Comparison of ENCODE assay signal across 26 mouse cellular contexts in the genomic region with DNA sequence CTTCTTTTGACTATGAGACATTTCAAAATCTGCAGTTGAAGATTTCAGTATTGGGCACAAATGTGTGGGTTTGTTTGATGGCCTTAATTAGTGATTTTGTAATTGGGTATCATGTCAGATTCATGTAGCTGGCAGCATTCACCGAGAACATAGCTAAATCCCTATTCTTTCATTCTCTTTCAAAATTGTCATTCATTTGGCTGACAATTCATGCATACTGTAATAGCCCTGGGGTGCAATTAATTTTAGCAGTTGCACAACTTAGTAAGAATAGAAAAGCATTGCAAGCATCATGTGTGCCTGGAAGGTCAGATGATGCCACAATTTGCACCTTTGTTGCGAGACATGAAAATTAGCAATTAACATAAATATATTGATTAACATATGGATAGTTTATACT.
A peak's percentile ranks its signal among the peaks of the same experiment; 100 is the strongest.
DNase-seq lines count a peak whose midpoint lies in the region; ATAC-seq and TF ChIP-seq lines count a peak whose summit lies in the region.
"Had no signal": no experiment of that assay in that cellular context is flagged by ENCODE, and none has a peak within 500 bp of the region (broad histone marks: within the 10 kb centered on the region; RNA-seq: fewer than 3 reads in every experiment).

No protein-coding gene starts in this region.

- peak; percentile 57 for DNase-seq in hindbrain, postnatal 0 days (ENCODE audit: low spot score)
- DNase-seq in brain, embryonic 14.5 days (ENCODE audit: low read depth) = peak; percentile 93
- peak; percentile 88 for DNase-seq in forebrain, embryonic 14.5 days (ENCODE audit: low spot score)
- peak; percentile 6 for DNase-seq in retina, adult 2 months (ENCODE audit: low read depth, low spot score)
- DNase-seq in thymus, adult 18-20 months = no peak
- DNase-seq in right cerebral cortex, adult 2 months (ENCODE audit: low spot score in 2 of 2) = no peak
- DNase-seq in ovary, postnatal 14 days (ENCODE audit: low spot score) = no peak
- DNase-seq: adrenal gland, adult 2 months; adrenal gland, postnatal 36 days; cerebellum, postnatal 25 days; heart, postnatal 14 days; kidney, adult 11 months; kidney, postnatal 14 days; liver; lung, adult 2 months; lung, postnatal 10 days; right cerebral cortex, postnatal 25 days; spleen, adult 18-20 months; thymus, postnatal 4 days had no signal

- H3K27me3 ChIP-seq in hindbrain, postnatal 0 days (ENCODE audit: insufficient read depth, low read length) = no peaks in the 10 kb centered on the region
- no peaks in the 10 kb centered on the region for H3K27me3 ChIP-seq in hindbrain, embryonic 16.5 days (replicated peaks; ENCODE audit: control insufficient read depth, insufficient read depth, low read length)
- no peaks in the 10 kb centered on the region for H3K27me3 ChIP-seq in forebrain, embryonic 14.5 days (replicated peaks; ENCODE audit: control insufficient read depth, insufficient read depth, low read length)
- H3K27me3 ChIP-seq: embryonic facial prominence, embryonic 15.5 days; neural tube, embryonic 15.5 days had no signal

- no peak overlapping the region for H3K4me2 ChIP-seq in hindbrain, postnatal 0 days (ENCODE audit: low read depth, low read length)
- no peak overlapping the region for H3K4me2 ChIP-seq in hindbrain, embryonic 16.5 days (ENCODE audit: low read length)
- H3K4me2 ChIP-seq in forebrain, embryonic 14.5 days (ENCODE audit: low read length) = no peak overlapping the region
- H3K4me2 ChIP-seq: embryonic facial prominence, embryonic 15.5 days; neural tube, embryonic 15.5 days had no signal

- no peak for ATAC-seq in hindbrain, postnatal 0 days
- ATAC-seq in hindbrain, embryonic 16.5 days = no peak
- ATAC-seq in forebrain, embryonic 14.5 days = peak; percentile 88
- ATAC-seq: CD4-positive, CD25-positive, alpha-beta regulatory T cell, adult 4 months had no signal

- H3K4me3 ChIP-seq in hindbrain, postnatal 0 days (ENCODE audit: low read length) = no peak overlapping the region
- H3K4me3 ChIP-seq in hindbrain, embryonic 16.5 days (ENCODE audit: low read length) = no peak overlapping the region
- no peak overlapping the region for H3K4me3 ChIP-seq in forebrain, embryonic 14.5 days (ENCODE audit: low read depth, low read length)
- H3K4me3 ChIP-seq: embryonic facial prominence, embryonic 10.5 days; embryonic facial prominence, embryonic 15.5 days; hindbrain, embryonic 10.5 days; neural tube, embryonic 15.5 days had no signal

- no peak overlapping the region for H3K27ac ChIP-seq in hindbrain, postnatal 0 days
- H3K27ac ChIP-seq in hindbrain, embryonic 16.5 days (ENCODE audit: low read depth, low read length) = no peak overlapping the region
- no peak overlapping the region for H3K27ac ChIP-seq in forebrain, embryonic 14.5 days (ENCODE audit: low read depth, low read length)
- H3K27ac ChIP-seq: embryonic facial prominence, embryonic 10.5 days; embryonic facial prominence, embryonic 15.5 days; hindbrain, embryonic 10.5 days; liver, embryonic 14.5 days; neural tube, embryonic 15.5 days had no signal

- no peaks in the 10 kb centered on the region for H3K4me1 ChIP-seq in hindbrain, postnatal 0 days (ENCODE audit: insufficient read depth, low read length)
- H3K4me1 ChIP-seq in hindbrain, embryonic 16.5 days (ENCODE audit: control insufficient read depth, insufficient read depth, low read depth, low read length) = no peaks in the 10 kb centered on the region
- H3K4me1 ChIP-seq in forebrain, embryonic 14.5 days (ENCODE audit: control insufficient read depth, insufficient read depth, low read length) = no peaks in the 10 kb centered on the region
- H3K4me1 ChIP-seq: embryonic facial prominence, embryonic 10.5 days; embryonic facial prominence, embryonic 15.5 days; hindbrain, embryonic 10.5 days; neural tube, embryonic 15.5 days had no signal

- no peaks in the 10 kb centered on the region for H3K9me3 ChIP-seq in hindbrain, postnatal 0 days (ENCODE audit: low read length)
- no peaks in the 10 kb centered on the region for H3K9me3 ChIP-seq in hindbrain, embryonic 16.5 days (ENCODE audit: control insufficient read depth, low read length)
- no peaks in the 10 kb centered on the region for H3K9me3 ChIP-seq in forebrain, embryonic 14.5 days (replicated peaks; ENCODE audit: control insufficient read depth, low read length)
- H3K9me3 ChIP-seq: embryonic facial prominence, embryonic 10.5 days; embryonic facial prominence, embryonic 15.5 days; hindbrain, embryonic 10.5 days; neural tube, embryonic 15.5 days had no signal

- H3K36me3 ChIP-seq in hindbrain, postnatal 0 days (ENCODE audit: insufficient read depth, low read length) = no peaks in the 10 kb centered on the region
- no peaks in the 10 kb centered on the region for H3K36me3 ChIP-seq in hindbrain, embryonic 16.5 days (ENCODE audit: control insufficient read depth, insufficient read depth, low read length)
- H3K36me3 ChIP-seq in forebrain, embryonic 14.5 days (ENCODE audit: control insufficient read depth, insufficient read depth, low read length) = no peaks in the 10 kb centered on the region
- H3K36me3 ChIP-seq: embryonic facial prominence, embryonic 10.5 days; embryonic facial prominence, embryonic 15.5 days; hindbrain, embryonic 10.5 days; neural tube, embryonic 15.5 days had no signal

- no peak overlapping the region for H3K9ac ChIP-seq in hindbrain, postnatal 0 days (replicated peaks; ENCODE audit: low read length)
- no peak overlapping the region for H3K9ac ChIP-seq in hindbrain, embryonic 16.5 days (ENCODE audit: low read depth, low read length)
- H3K9ac ChIP-seq in forebrain, embryonic 14.5 days (ENCODE audit: low read length) = no peak overlapping the region
- H3K9ac ChIP-seq: embryonic facial prominence, embryonic 15.5 days; liver, embryonic 14.5 days; neural tube, embryonic 15.5 days had no signal

- WGBS in hindbrain, postnatal 0 days = 41% methylated on average over 2 of the region's 2 CpGs
- 42% methylated on average over 2 of the region's 2 CpGs for WGBS in hindbrain, embryonic 16.5 days
- 16% methylated on average over 2 of the region's 2 CpGs for WGBS in forebrain, embryonic 14.5 days

- TF ChIP-seq CTCF in hindbrain, postnatal 0 days (IDR thresholded peaks at IDR 0.05; ENCODE audit: low read depth) = no peak
- TF ChIP-seq CTCF in brain, embryonic 14.5 days (IDR thresholded peaks at IDR 0.05; ENCODE audit: borderline replicate concordance, extremely low read depth, insufficient read depth, insufficient read length) = no peak

- no peak for TF ChIP-seq POLR2A in brain, embryonic 14.5 days (IDR thresholded peaks at IDR 0.05; ENCODE audit: borderline replicate concordance, extremely low read depth, insufficient read depth, insufficient read length, poor library complexity, severe bottlenecking)

Comparison
In these comparisons a context has a peak if more than half of its experiments do, and no peak if none do; other contexts are left out.
1. DNase-seq: peak in hindbrain, postnatal 0 days (single experiment), brain, embryonic 14.5 days (single experiment), forebrain, embryonic 14.5 days (single experiment) and retina, adult 2 months (single experiment); none in thymus, adult 18-20 months (0 of 2), right cerebral cortex, adult 2 months (0 of 2) and ovary, postnatal 14 days (single experiment).